Mouse (Mus musculus): Measurements from ENCODE around the gene Dbi. TPM values are rescaled to one million over a fixed set of nuclear protein-coding genes. Genes with fewer than 3 reads are reported as not detected.

The Dbi gene
- total and polyA plus RNA-seq, 3 experiments: 149 to 164 TPM; not detected in 1

DNA sequence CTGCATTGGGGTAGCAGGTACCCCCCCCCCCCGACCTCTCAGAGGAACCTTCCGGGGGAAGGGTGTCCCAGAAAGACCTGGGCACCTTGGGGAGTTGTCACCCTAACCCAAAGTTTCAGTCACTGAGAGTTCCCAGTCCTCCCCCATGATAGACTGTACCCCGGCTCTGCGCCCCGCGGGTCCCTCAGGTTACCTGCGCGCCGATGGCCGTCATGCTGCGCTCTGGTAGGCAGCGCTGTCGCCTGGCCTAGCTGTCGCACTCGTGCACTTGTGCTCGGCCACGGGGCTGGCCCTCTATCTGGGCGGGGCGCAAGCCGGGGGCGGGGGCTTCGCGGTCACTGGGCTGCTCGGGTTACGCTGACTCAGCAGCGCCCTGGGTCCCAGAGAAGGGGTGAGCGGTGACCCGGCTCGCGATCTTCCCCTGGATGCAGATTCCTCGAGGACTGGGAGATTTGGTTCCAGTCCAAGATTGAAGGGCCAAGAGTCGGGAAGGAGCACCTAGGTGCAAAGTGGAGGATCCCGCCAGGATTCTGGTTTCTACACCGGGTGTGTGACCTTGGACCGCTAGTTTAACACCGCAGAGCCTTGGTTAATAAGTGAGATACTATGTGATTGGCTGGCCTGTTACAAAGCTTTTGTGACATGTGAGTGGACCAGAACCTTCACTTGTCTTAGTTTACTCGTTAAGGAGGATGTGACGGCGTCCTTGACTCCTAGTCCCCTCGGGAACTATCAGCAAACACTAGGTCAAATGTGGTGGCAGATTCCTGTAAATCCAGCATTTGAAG, 47.2 kb downstream of the Dbi start, which contains the start of gene Tmem37 (continued):
- TF ChIP-seq E2F4 (IDR thresholded peaks at IDR 0.05; ENCODE audit: borderline replicate concordance, low read depth, low read length) (no peak), MAFK (IDR thresholded peaks at IDR 0.05; ENCODE audit: borderline replicate concordance, low read depth, low read length) (peak; percentile 97), UBTF (IDR thresholded peaks at IDR 0.05; ENCODE audit: borderline replicate concordance, insufficient read depth, low read depth, low read length) (no peak), SIN3A (IDR thresholded peaks at IDR 0.05; ENCODE audit: low read length) (0 out of 2 replicates have a peak, but pooled peaks have one; percentile 33), ZMIZ1 (IDR thresholded peaks at IDR 0.05; ENCODE audit: low read depth, low read length) (no peak), ZKSCAN1 (IDR thresholded peaks at IDR 0.05; ENCODE audit: low read depth, low read length) (no peak), TBP (IDR thresholded peaks at IDR 0.05; ENCODE audit: low read depth, low read length) (no peak), TCF12 (IDR thresholded peaks at IDR 0.05; ENCODE audit: low read depth, low read length) (no peak), ZC3H11A (IDR thresholded peaks at IDR 0.05; ENCODE audit: low read depth, low read length) (no peak), CHD1 (IDR thresholded peaks at IDR 0.05; ENCODE audit: low read depth, low read length) (no peak), NRF1 (IDR thresholded peaks at IDR 0.05; ENCODE audit: insufficient read depth, low read depth, low read length, poor library complexity, severe bottlenecking) (0 out of 2 replicates have a peak, but pooled peaks have one; percentile 28), MYB (IDR thresholded peaks at IDR 0.05; ENCODE audit: low read depth, low read length) (no peak), RCOR1 (IDR thresholded peaks at IDR 0.05; ENCODE audit: low read depth, low read length) (no peak), MAX (IDR thresholded peaks at IDR 0.05; ENCODE audit: low read length) (no peak), EP300 (IDR thresholded peaks at IDR 0.05; ENCODE audit: low read depth in 1 of 2, low read length in 2 of 2) (no peak)

- peaks cover 0 to 7% of the 10 kb centered on the region in 2 experiments; a peak in 2 of 4 replicates for H3K4me1 ChIP-seq (ENCODE audit: control insufficient read depth in 1 of 2, insufficient read depth in 2 of 2, low read length in 2 of 2)
- no peak overlapping the region for H3K27ac ChIP-seq (ENCODE audit: control insufficient read depth, low read depth, low read length)
- peak overlapping the region; percentile 69; the same call in 1 of the 2 replicates for H3K9ac ChIP-seq (ENCODE audit: control insufficient read depth, low read depth, low read length, poor library complexity, severe bottlenecking)
- no peaks in the 10 kb centered on the region for H3K9me3 ChIP-seq (replicated peaks; ENCODE audit: insufficient read depth, low read length)
- H3K4me3 ChIP-seq (ENCODE audit: control insufficient read depth in 1 of 2, insufficient read depth in 1 of 2, low read depth in 2 of 2, low read length in 2 of 2): peak overlapping the region; percentile 27 to 56; a peak in 3 of 4 replicates
- no peaks in the 10 kb centered on the region for H3K27me3 ChIP-seq (ENCODE audit: control insufficient read depth in 1 of 2, insufficient read depth in 2 of 2, low read length in 2 of 2)
- no peak for TF ChIP-seq MXI1 (IDR thresholded peaks at IDR 0.05; ENCODE audit: low read depth, low read length)
- no peak for TF ChIP-seq CHD2 (IDR thresholded peaks at IDR 0.05; ENCODE audit: low read length)
- no peak for TF ChIP-seq POLR2AphosphoS5 (IDR thresholded peaks at IDR 0.05; ENCODE audit: borderline replicate concordance, low read depth, low read length)
- no peak for TF ChIP-seq MAFK (IDR thresholded peaks at IDR 0.05; ENCODE audit: borderline replicate concordance, low read depth, low read length)
- no peaks in the 10 kb centered on the region; the same call in 1 of the 2 replicates for H3K79me2 ChIP-seq (ENCODE audit: control insufficient read depth, insufficient read depth, low read length, poor library complexity)
- no peaks in the 10 kb centered on the region; a peak in 2 of 4 replicates for H3K36me3 ChIP-seq (ENCODE audit: control insufficient read depth in 1 of 2, insufficient read depth in 2 of 2, low read length in 2 of 2)
- DNase-seq (ENCODE audit: low read depth, low spot score): no peak
Observed at GRCm38 (mm10) chr1:120072900-120073299, 48.0 kb downstream of the Dbi start.
